Comparison of ENCODE assay signal across 11 mouse cellular contexts in the genomic region with DNA sequence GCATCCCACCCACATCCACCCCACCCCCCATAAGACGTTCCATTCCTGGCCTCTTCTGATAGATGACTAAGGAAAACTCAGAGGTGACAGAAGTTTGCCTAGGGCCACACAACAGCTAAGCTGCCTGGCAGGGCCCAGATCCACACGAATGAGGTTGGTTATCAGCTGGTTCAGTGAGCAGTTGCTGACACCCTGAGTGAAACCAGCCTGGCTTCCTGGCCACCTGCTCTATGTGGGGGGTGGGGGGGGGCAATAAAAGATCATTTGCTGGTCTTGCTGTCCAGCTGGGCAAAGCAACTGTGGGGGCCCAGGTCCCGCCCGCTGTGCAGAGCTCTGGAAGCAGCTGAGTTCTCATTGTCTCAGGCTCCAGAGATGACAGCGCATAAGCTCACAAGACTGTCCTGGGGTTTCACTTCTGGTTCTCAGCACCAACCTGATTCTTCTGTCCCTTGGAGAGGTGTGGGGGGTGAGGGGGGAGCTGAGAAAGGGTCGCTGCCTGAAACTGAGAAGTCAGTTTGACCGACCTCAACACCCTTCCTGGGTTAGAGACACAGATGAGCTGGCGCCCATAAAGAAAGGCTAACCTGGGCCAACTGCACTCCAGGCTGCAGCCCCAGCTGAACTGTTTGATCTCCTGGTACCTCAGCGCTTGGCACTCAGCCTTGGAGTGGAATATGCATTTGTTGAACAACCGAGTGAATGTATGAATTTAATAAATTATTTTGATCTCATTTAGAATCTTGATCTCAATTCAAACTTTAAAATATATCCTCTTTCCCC. TPM values are rescaled to one million over a fixed set of nuclear protein-coding genes. Genes with fewer than 3 reads are reported as not detected.
DNase-seq lines count a peak whose midpoint lies in the region; ATAC-seq lines count a peak whose summit lies in the region.
"Had no signal": no experiment of that assay in that cellular context is flagged by ENCODE, and none has a peak within 500 bp of the region (broad histone marks: within the 10 kb centered on the region; RNA-seq: fewer than 3 reads in every experiment).

No protein-coding gene starts in this region.

- H3K27me3 ChIP-seq in lung, embryonic 15.5 days: no peaks in the 10 kb centered on the region
- no peaks in the 10 kb centered on the region for H3K27me3 ChIP-seq in limb, embryonic 15.5 days
- H3K27me3 ChIP-seq: Patski had no signal

- no peak for DNase-seq in lung, postnatal 36 days
- DNase-seq in c-Kit-positive CD71-positive TER-119-positive erythroid progenitor cells, embryonic 14.5 days (ENCODE audit: low spot score): peak; percentile 87
- DNase-seq in spleen, postnatal 4 days (ENCODE audit: low spot score in 2 of 2): peak; percentile 63 to 73
- DNase-seq in neural tube, embryonic 10.5 days (ENCODE audit: extremely low spot score, low spot score): no peak
- no peak for DNase-seq in ovary, postnatal 36 days (ENCODE audit: low spot score)
- no peak for DNase-seq in urinary bladder, postnatal 25 days (ENCODE audit: low spot score)
- DNase-seq: cerebellum, adult 2 months had no signal

- peak; percentile 65; the same call in 1 of the 2 replicates for ATAC-seq in lung, embryonic 15.5 days (ENCODE audit: borderline replicate concordance, extremely low read depth, low FRiP score, low TSS enrichment)
- ATAC-seq in limb, embryonic 15.5 days (ENCODE audit: insufficient number of reproducible peaks, low FRiP score, low TSS enrichment, low read depth): 0 out of 2 replicates have a peak, but pooled peaks have one; percentile 48
- ATAC-seq: forebrain, embryonic 14.5 days; Patski had no signal

- no peaks in the 10 kb centered on the region for H3K4me1 ChIP-seq in lung, embryonic 15.5 days
- H3K4me1 ChIP-seq in limb, embryonic 15.5 days: 0 out of 2 replicates have a peak, but pooled peaks cover 2% of the 10 kb centered on the region

- H3K4me2 ChIP-seq in lung, embryonic 15.5 days: no peak overlapping the region
- H3K4me2 ChIP-seq in limb, embryonic 15.5 days: no peak overlapping the region

- no peak overlapping the region for H3K9ac ChIP-seq in lung, embryonic 15.5 days
- no peak overlapping the region for H3K9ac ChIP-seq in limb, embryonic 15.5 days

- H3K36me3 ChIP-seq in lung, embryonic 15.5 days: no peaks in the 10 kb centered on the region
- no peaks in the 10 kb centered on the region for H3K36me3 ChIP-seq in limb, embryonic 15.5 days

- 55% methylated on average over 10 of the region's 10 CpGs for WGBS in lung, embryonic 15.5 days
- 49% methylated on average over 10 of the region's 10 CpGs for WGBS in limb, embryonic 15.5 days

- no peak overlapping the region for H3K4me3 ChIP-seq in lung, embryonic 15.5 days
- no peak overlapping the region for H3K4me3 ChIP-seq in limb, embryonic 15.5 days

- H3K27ac ChIP-seq in lung, embryonic 15.5 days: no peak overlapping the region
- H3K27ac ChIP-seq in limb, embryonic 15.5 days: no peak overlapping the region

- H3K9me3 ChIP-seq in lung, embryonic 15.5 days: no peaks in the 10 kb centered on the region
- no peaks in the 10 kb centered on the region for H3K9me3 ChIP-seq in limb, embryonic 15.5 days

RNA-seq across cellular contexts. Expression of gene Top1, which starts 42.3 kb away (rescaled TPM):
- 69.8 and 69.9 TPM in 2 replicates for polyA plus RNA-seq in lung, embryonic 15.5 days (2015; fragmentation: Nextera tagmentation; extraction: Ambion mirVana)
- 61.8 and 67.6 TPM in 2 replicates for polyA plus RNA-seq in limb, embryonic 15.5 days (2015; fragmentation: Nextera tagmentation; extraction: Ambion mirVana)

Comparison
In these comparisons a context has a peak if more than half of its experiments do, and no peak if none do; other contexts are left out.
1. DNase-seq: peak in c-Kit-positive CD71-positive TER-119-positive erythroid progenitor cells, embryonic 14.5 days (single experiment) and spleen, postnatal 4 days (2 of 2); none in lung, postnatal 36 days (single experiment), neural tube, embryonic 10.5 days (single experiment), ovary, postnatal 36 days (single experiment) and urinary bladder, postnatal 25 days (single experiment).